Mouse (Mus musculus) left cerebral cortex, postnatal 4 days (tissue): ENCODE data around the gene Golt1b. TPM values are rescaled to one million over a fixed set of nuclear protein-coding genes. Genes with fewer than 3 reads are reported as not detected.
"Not testable (repeated sequence)": the region's sequence is repeated elsewhere in the genome, so short reads cannot be mapped to it uniquely, and the experiment has no call there.

Source experiments
- DNase-seq: peaks from one replicate; pipeline ENCODE4 v3.0.0-alpha.2; 2022
- intact Hi-C: fragments of 180-260 bp; cut with DNase I; formaldehyde crosslinking; loops from one replicate; pipeline ENCODE4 v1.15.1; 2025
- total RNA-seq, 2 experiments: library from RNA; stranded (reverse); gene quantifications; 2 replicates each; pipeline ENCODE4 v1.2.3; 2021

Gene Golt1b
- total RNA-seq = 10 to 100 TPM; 34.4 to 35.8 TPM

- intact Hi-C loops = loop anchor here (5.0 kb wide), 1 partner anchor 120 kb away; the partner anchor contains the start of gene Ldhb
- DNase-seq = peak; percentile 97
These were observed at the start of gene Golt1b, which contains the start of gene Recql for GRCm38 (mm10) chr6:142387011-142387754. Gene Golt1b, plus strand, starts transcription at chr6:142387221. Gene Recql, minus strand, starts transcription at chr6:142387087.

GRCm38 (mm10) chr6:142338961-142339360 lies 48.1 kb upstream of the Golt1b start:
- no peak for DNase-seq
- intact Hi-C loops = no loop called here

GRCm38 (mm10) chr6:142339576-142339975 lies 47.4 kb upstream of the Golt1b start:
- intact Hi-C loops = no loop called here
- no peak for DNase-seq

GRCm38 (mm10) chr6:142343561-142343960 lies 43.5 kb upstream of the Golt1b start:
- intact Hi-C loops = no loop called here
- peak; percentile 54 for DNase-seq

- intact Hi-C loops = no loop called here
- DNase-seq = peak; percentile 83
These were observed 41.5 kb upstream of the Golt1b start, which contains the start of gene Pyroxd1 for GRCm38 (mm10) chr6:142345440-142346038. Gene Pyroxd1, plus strand, starts transcription at chr6:142345654.

GRCm38 (mm10) chr6:142346181-142347110 lies 40.6 kb upstream of the Golt1b start:
- no peak for DNase-seq
- intact Hi-C loops = no loop called here

- DNase-seq = no peak
- intact Hi-C loops = no loop called here
These were observed 39.3 kb upstream of the Golt1b start for GRCm38 (mm10) chr6:142347431-142348385.

GRCm38 (mm10) chr6:142352099-142352498 lies 34.9 kb upstream of the Golt1b start:
- intact Hi-C loops, DNase-seq: not testable (repeated sequence)

- no peak for DNase-seq
- intact Hi-C loops = no loop called here
These were observed 29.9 kb upstream of the Golt1b start for GRCm38 (mm10) chr6:142357106-142357505.

- intact Hi-C loops = no loop called here
- no peak for DNase-seq
These were observed 25.0 kb upstream of the Golt1b start for GRCm38 (mm10) chr6:142362036-142362435.

GRCm38 (mm10) chr6:142363019-142363576 lies 23.9 kb upstream of the Golt1b start:
- peak; percentile 7 for DNase-seq
- intact Hi-C loops = no loop called here

- intact Hi-C loops = no loop called here
- no peak for DNase-seq
These were observed 21.1 kb upstream of the Golt1b start for GRCm38 (mm10) chr6:142365742-142366472.

- DNase-seq = no peak
- intact Hi-C loops = no loop called here
These were observed 20.5 kb upstream of the Golt1b start for GRCm38 (mm10) chr6:142366473-142367018.

- intact Hi-C loops = no loop called here
- no peak for DNase-seq
These were observed 19.5 kb upstream of the Golt1b start for GRCm38 (mm10) chr6:142367565-142367964.

GRCm38 (mm10) chr6:142369568-142369967 lies 17.5 kb upstream of the Golt1b start:
- intact Hi-C loops = no loop called here
- no peak for DNase-seq

GRCm38 (mm10) chr6:142377081-142377480 lies 9.9 kb upstream of the Golt1b start:
- no peak for DNase-seq
- intact Hi-C loops = no loop called here

GRCm38 (mm10) chr6:142378576-142379330 lies 8.3 kb upstream of the Golt1b start:
- DNase-seq = no peak
- intact Hi-C loops = no loop called here

- intact Hi-C loops = no loop called here
- no peak for DNase-seq
These were observed 7.1 kb upstream of the Golt1b start for GRCm38 (mm10) chr6:142379961-142380360.
